Mouse (Mus musculus): Measurements from ENCODE around the gene Foxk1. TPM values are rescaled to one million over a fixed set of nuclear protein-coding genes. Genes with fewer than 3 reads are reported as not detected.

Gene Foxk1
- polyA plus RNA-seq, 1 experiment from 2014 or later: 6.3 TPM

DNA sequence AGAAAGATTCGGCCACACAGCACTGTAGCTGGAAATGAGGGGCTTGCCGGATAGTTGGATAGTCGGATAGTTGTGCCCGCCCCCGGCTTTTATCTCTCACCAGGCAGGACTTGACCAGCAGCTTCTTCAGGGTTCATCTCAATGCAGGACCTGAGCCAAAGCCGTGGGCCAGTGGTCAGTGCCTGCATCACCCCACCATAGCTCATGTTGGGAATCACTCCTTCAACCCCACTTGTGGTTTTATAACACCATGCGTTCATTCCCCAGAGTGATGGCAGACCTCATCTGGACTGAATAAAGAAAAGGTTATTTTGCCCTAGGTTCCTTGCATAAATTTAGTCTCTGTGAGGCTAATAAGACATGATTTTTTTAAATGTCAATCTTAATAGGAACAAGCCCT is 9.1 kb downstream of the Foxk1 start:
- no peaks in the 10 kb centered on the region for H3K27me3 ChIP-seq
- H3K36me3 ChIP-seq: peaks cover 25% of the 10 kb centered on the region
- peak overlapping the region; percentile 34 for H3K4me2 ChIP-seq (replicated peaks)
- no peaks in the 10 kb centered on the region for H3K9me3 ChIP-seq
- ATAC-seq (ENCODE audit: low FRiP score, low read depth): no peak
- H3K4me3 ChIP-seq: no peak overlapping the region
- peak overlapping the region; percentile 33; the same call in 1 of the 2 replicates for H3K27ac ChIP-seq
- H3K9ac ChIP-seq: no peak overlapping the region
- H3K4me1 ChIP-seq: peaks cover 65% of the 10 kb centered on the region
- 24% methylated on average over 7 of the region's 7 CpGs for whole genome bisulfite sequencing

DNA sequence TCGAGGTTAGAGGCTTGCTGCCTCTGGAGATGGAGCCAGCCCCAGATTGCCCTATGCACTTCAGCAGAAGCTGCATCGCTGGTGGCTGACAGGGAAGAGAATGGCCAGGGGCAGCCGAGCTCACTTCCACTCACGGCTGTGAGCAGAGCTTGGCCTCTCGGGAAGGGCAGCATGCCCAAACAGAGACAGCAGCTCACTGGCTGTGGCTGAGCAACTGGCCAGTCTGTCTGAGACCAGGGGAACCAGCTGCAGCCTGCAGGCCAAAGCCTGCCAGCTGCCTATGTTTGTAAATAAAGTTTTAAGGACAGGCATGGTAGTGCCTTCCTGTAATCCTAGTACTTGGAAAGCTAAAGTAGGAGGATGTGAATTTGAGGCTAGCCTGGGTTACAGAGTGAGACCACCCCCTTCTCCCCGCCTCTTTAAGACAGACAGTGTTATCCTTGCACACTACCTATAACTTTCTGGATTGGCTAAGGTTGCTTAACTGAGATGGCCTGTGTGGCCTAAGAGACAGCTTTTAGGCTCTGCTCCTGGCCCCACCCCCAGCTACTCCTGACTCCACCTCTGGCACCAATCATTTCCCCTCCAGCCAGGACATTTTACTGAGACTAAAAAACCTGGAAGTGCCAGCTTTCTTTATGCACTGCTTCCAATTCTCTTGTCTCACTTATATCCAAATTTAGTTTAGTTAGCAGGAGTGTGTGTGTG is 11.5 kb downstream of the Foxk1 start:
- Histone ChIP-seq H3K9me3 (no peaks in the 10 kb centered on the region), H3K27ac (no peak overlapping the region; the same call in 1 of the 2 replicates), H3K4me2 (replicated peaks) (no peak overlapping the region), H3K36me3 (peaks cover 11% of the 10 kb centered on the region), H3K4me1 (peaks cover 65% of the 10 kb centered on the region), H3K4me3 (no peak overlapping the region), H3K9ac (no peak overlapping the region), H3K27me3 (no peaks in the 10 kb centered on the region)
- 58% methylated on average over 6 of the region's 6 CpGs for WGBS
- ATAC-seq (ENCODE audit: low FRiP score, low read depth): no peak

- WGBS: 37% methylated on average over 9 of the region's 9 CpGs
- Histone ChIP-seq H3K9ac (no peak overlapping the region), H3K4me3 (no peak overlapping the region), H3K27ac (no peak overlapping the region), H3K27me3 (no peaks in the 10 kb centered on the region), H3K4me2 (replicated peaks) (no peak overlapping the region), H3K9me3 (no peaks in the 10 kb centered on the region), H3K4me1 (peaks cover 63% of the 10 kb centered on the region), H3K36me3 (peaks cover 14% of the 10 kb centered on the region)
- no peak for ATAC-seq (ENCODE audit: low FRiP score, low read depth)
Measured at GRCm38 (mm10) chr5:142413723-142414445, 12.6 kb downstream of the Foxk1 start.

DNA sequence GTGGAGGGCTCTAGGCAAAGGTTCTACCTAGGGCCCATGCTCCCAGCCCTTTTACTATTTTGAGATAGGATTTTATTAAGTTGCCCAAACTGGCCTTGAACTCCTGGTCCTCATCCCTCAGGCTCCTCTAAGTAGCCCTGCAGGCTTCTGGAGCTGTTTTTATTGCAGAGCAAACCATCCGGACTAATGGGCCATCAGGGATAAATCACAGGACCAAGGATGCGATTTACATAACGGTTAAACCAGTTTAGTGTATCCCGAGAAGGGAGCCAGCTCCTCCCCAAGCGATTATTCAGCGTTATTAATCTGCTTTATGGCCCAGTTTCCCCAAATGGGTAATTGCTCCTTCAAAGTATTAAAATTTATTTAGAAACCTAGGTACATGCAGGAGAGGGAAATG is 14.1 kb downstream of the Foxk1 start:
- Histone ChIP-seq H3K36me3 (peaks cover 27% of the 10 kb centered on the region), H3K4me3 (no peak overlapping the region), H3K4me2 (replicated peaks) (no peak overlapping the region), H3K27ac (no peak overlapping the region), H3K4me1 (peaks cover 48% of the 10 kb centered on the region), H3K9me3 (no peaks in the 10 kb centered on the region), H3K27me3 (no peaks in the 10 kb centered on the region), H3K9ac (no peak overlapping the region)
- no peak for ATAC-seq (ENCODE audit: low FRiP score, low read depth)
- 24% methylated on average over 6 of the region's 6 CpGs for WGBS

- 35% methylated on average over 14 of the region's 14 CpGs for WGBS
Measured at GRCm38 (mm10) chr5:142416070-142416775, 14.9 kb downstream of the Foxk1 start.

GRCm38 (mm10) chr5:142417104-142417503 is 15.8 kb downstream of the Foxk1 start:
- Histone ChIP-seq H3K27me3 (no peaks in the 10 kb centered on the region), H3K4me1 (peaks cover 40% of the 10 kb centered on the region), H3K27ac (no peak overlapping the region), H3K36me3 (peaks cover 31% of the 10 kb centered on the region), H3K4me3 (no peak overlapping the region), H3K9ac (no peak overlapping the region), H3K4me2 (replicated peaks) (no peak overlapping the region), H3K9me3 (no peaks in the 10 kb centered on the region)
- ATAC-seq (ENCODE audit: low FRiP score, low read depth): no peak
- 73% methylated on average over 3 of the region's 3 CpGs for WGBS

More at GRCm38 (mm10) chr5:142416070-142416775, 14.9 kb downstream of the Foxk1 start:
- Histone ChIP-seq H3K4me2 (replicated peaks) (no peak overlapping the region), H3K4me3 (no peak overlapping the region), H3K4me1 (peaks cover 40% of the 10 kb centered on the region), H3K27ac (peak overlapping the region; percentile 6; the same call in 1 of the 2 replicates), H3K9ac (no peak overlapping the region), H3K9me3 (no peaks in the 10 kb centered on the region), H3K36me3 (peaks cover 31% of the 10 kb centered on the region), H3K27me3 (no peaks in the 10 kb centered on the region)
- no peak for ATAC-seq (ENCODE audit: low FRiP score, low read depth)

DNA sequence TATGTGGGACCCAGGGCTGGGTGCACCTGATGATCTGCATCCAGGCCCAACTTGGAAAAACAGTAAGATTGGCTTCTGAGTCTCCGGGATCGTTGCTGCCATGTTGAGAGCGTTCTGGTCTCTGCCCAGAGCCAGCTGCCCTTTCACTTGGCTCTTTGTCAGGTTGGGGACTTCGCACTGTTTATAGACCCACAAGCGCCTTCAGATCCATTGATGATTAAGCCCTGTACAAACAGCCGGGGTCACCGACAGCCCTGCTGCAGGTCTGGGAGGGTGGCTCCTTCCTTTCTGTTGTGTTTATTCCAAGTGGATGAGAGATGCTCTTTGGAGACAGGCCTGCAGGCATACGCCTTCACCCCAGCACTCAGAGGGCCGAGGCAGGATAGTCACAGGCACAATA is 16.6 kb downstream of the Foxk1 start:
- H3K4me3 ChIP-seq: no peak overlapping the region
- H3K4me1 ChIP-seq: peaks cover 32% of the 10 kb centered on the region
- no peaks in the 10 kb centered on the region for H3K27me3 ChIP-seq
- no peaks in the 10 kb centered on the region for H3K9me3 ChIP-seq
- peaks cover 32% of the 10 kb centered on the region for H3K36me3 ChIP-seq
- no peak overlapping the region for H3K4me2 ChIP-seq (replicated peaks)
- 72% methylated on average over 9 of the region's 9 CpGs for WGBS
- H3K27ac ChIP-seq: no peak overlapping the region
- ATAC-seq (ENCODE audit: low FRiP score, low read depth): no peak
- no peak overlapping the region for H3K9ac ChIP-seq

DNA sequence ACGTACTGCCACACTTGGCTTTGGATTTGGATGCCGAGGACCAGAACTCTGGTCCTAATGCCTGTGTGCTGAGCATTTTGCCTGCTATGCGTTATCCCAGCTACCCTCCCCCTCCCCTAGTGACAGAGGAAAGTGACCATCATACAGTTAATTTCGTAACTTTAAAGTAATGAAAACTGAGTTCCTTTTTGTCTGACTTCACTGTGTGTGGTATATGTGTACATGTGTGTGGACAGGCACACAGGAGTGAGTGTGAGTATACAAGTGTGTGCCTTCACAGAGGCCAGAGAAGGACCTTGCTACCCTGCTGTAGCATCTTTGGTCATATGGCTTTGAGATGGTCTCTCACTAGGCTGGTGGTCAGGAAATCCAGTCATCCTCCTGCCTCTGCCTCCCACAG is 17.1 kb downstream of the Foxk1 start:
- Histone ChIP-seq H3K36me3 (peaks cover 32% of the 10 kb centered on the region), H3K9ac (no peak overlapping the region), H3K4me2 (replicated peaks) (no peak overlapping the region), H3K27me3 (no peaks in the 10 kb centered on the region), H3K4me3 (no peak overlapping the region), H3K4me1 (peaks cover 27% of the 10 kb centered on the region), H3K9me3 (no peaks in the 10 kb centered on the region), H3K27ac (no peak overlapping the region)
- 89% methylated on average over 4 of the region's 4 CpGs for WGBS
- no peak for ATAC-seq (ENCODE audit: low FRiP score, low read depth)

GRCm38 (mm10) chr5:142420317-142420716 is 19.0 kb downstream of the Foxk1 start:
- H3K4me3 ChIP-seq: no peak overlapping the region
- 86% methylated on average over 4 of the region's 4 CpGs for WGBS
- ATAC-seq (ENCODE audit: low FRiP score, low read depth): no peak

DNA sequence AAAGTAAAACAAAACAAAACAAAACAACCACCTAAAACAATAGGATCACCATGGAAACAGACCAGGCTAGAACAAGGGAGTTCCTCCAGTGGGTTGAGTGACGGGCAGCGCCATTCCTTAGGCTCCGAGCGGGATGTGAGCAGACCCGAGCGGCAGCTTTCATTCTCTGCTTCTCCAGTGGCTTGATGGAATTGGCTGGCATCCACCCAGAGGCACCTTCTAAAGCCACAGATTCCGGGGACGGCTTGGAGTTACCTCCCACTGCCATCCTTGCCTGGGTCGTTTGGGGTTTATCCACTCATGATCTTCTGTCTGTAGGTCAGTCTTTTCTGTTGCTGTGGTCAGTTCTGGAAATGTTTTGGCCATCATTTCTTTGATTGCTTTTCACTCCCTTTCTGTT is 19.6 kb downstream of the Foxk1 start:
- no peak for ATAC-seq (ENCODE audit: low FRiP score, low read depth)
- H3K4me1 ChIP-seq: peaks cover 22% of the 10 kb centered on the region
- no peak overlapping the region for H3K27ac ChIP-seq
- 89% methylated on average over 9 of the region's 9 CpGs for WGBS
- no peak overlapping the region for H3K9ac ChIP-seq
- H3K4me3 ChIP-seq: no peak overlapping the region
- H3K4me2 ChIP-seq (replicated peaks): no peak overlapping the region
- H3K36me3 ChIP-seq: peaks cover 34% of the 10 kb centered on the region
- H3K9me3 ChIP-seq: no peaks in the 10 kb centered on the region
- H3K27me3 ChIP-seq: no peaks in the 10 kb centered on the region

More at GRCm38 (mm10) chr5:142420317-142420716, 19.0 kb downstream of the Foxk1 start:
- no peaks in the 10 kb centered on the region for H3K9me3 ChIP-seq
- no peaks in the 10 kb centered on the region for H3K27me3 ChIP-seq
- H3K4me2 ChIP-seq (replicated peaks): no peak overlapping the region
- peaks cover 32% of the 10 kb centered on the region for H3K36me3 ChIP-seq
- H3K4me1 ChIP-seq: peaks cover 22% of the 10 kb centered on the region
- no peak overlapping the region for H3K27ac ChIP-seq
- H3K9ac ChIP-seq: no peak overlapping the region

GRCm38 (mm10) chr5:142421886-142422285 is 20.6 kb downstream of the Foxk1 start:
- Histone ChIP-seq H3K9ac (no peak overlapping the region), H3K9me3 (no peaks in the 10 kb centered on the region), H3K4me1 (peaks cover 22% of the 10 kb centered on the region), H3K36me3 (peaks cover 34% of the 10 kb centered on the region), H3K4me2 (replicated peaks) (no peak overlapping the region), H3K27ac (no peak overlapping the region), H3K4me3 (no peak overlapping the region), H3K27me3 (no peaks in the 10 kb centered on the region)
- ATAC-seq (ENCODE audit: low FRiP score, low read depth): no peak
- 88% methylated on average over 5 of the region's 5 CpGs for WGBS

GRCm38 (mm10) chr5:142423141-142423540 is 21.8 kb downstream of the Foxk1 start:
- Histone ChIP-seq H3K9me3 (no peaks in the 10 kb centered on the region), H3K4me1 (peaks cover 32% of the 10 kb centered on the region), H3K4me2 (replicated peaks) (no peak overlapping the region), H3K9ac (no peak overlapping the region), H3K4me3 (no peak overlapping the region), H3K36me3 (peaks cover 32% of the 10 kb centered on the region), H3K27me3 (no peaks in the 10 kb centered on the region), H3K27ac (no peak overlapping the region)
- 89% methylated on average over 10 of the region's 10 CpGs for WGBS
- ATAC-seq (ENCODE audit: low FRiP score, low read depth): no peak
